Mouse (Mus musculus) embryonic facial prominence, embryonic 14.5 days (tissue): ENCODE results near the gene Adgra3. TPM values are rescaled to one million over a fixed set of nuclear protein-coding genes. Genes with fewer than 3 reads are reported as not detected.

Experiments
- ATAC-seq: fragments of 200-750 bp; cut with Nextera tagmentation; 2 replicates; pipeline ENCODE4 v1.8.0; 2017; ENCODE audit warnings: low read depth, moderate number of reproducible peaks, moderate TSS enrichment
- DNase-seq: peaks from one replicate; pipeline ENCODE4 v3.0.0-alpha.2; 2015; ENCODE audit warnings: low spot score
- H3K27ac ChIP-seq: fragments of 300-500 bp; sonication (generic); replicated peaks from 2 replicates; pipeline ENCODE4 v1.5.1; 2014; ENCODE audit warnings: low read depth, mild to moderate bottlenecking, low read length, moderate library complexity
- H3K27me3 ChIP-seq: fragments of 300-500 bp; sonication (generic); replicated peaks from 2 replicates; pipeline ENCODE4 v1.6.1; 2014; ENCODE audit warnings: low read length; ENCODE audit not compliant: control insufficient read depth, insufficient read depth
- H3K36me3 ChIP-seq: fragments of 300-500 bp; sonication (generic); 2 replicates; pipeline ENCODE4 v1.6.1; 2014; ENCODE audit warnings: low read length, mixed read lengths; ENCODE audit not compliant: control insufficient read depth, insufficient read depth
- H3K4me1 ChIP-seq: fragments of 300-500 bp; sonication (generic); 2 replicates; pipeline ENCODE4 v1.6.1; 2014; ENCODE audit warnings: antibody characterized with exemption, low read length; ENCODE audit not compliant: control insufficient read depth, insufficient read depth
- H3K4me2 ChIP-seq: fragments of 300-500 bp; sonication (generic); 2 replicates; pipeline ENCODE4 v1.6.1; 2014; ENCODE audit warnings: low read depth, mild to moderate bottlenecking, low read length, moderate library complexity, mixed read lengths
- H3K4me3 ChIP-seq: fragments of 300-500 bp; sonication (generic); 2 replicates; pipeline ENCODE4 v1.5.1; 2014; ENCODE audit warnings: low read depth, mild to moderate bottlenecking, low read length
- H3K9ac ChIP-seq: fragments of 300-500 bp; sonication (generic); 2 replicates; pipeline ENCODE4 v1.6.1; 2014; ENCODE audit warnings: low read depth, mild to moderate bottlenecking, low read length, moderate library complexity, mixed read lengths
- H3K9me3 ChIP-seq: fragments of 300-500 bp; sonication (generic); 2 replicates; pipeline ENCODE4 v1.6.1; 2016; ENCODE audit warnings: low read length; ENCODE audit not compliant: control insufficient read depth
- WGBS: fragments of 180-500 bp; shearing (Covaris S2); extraction: QIAGEN DNeasy Blood & Tissue Kit; methylation state at CpG from one replicate; pipeline ENCODE4 v1.1.7; 2014; 5-methylcytosine and 5-hydroxymethylcytosine counted together
- polyA plus RNA-seq: library from polyadenylated mRNA; unstranded; fragments of >200 nt; fragmentation: Nextera tagmentation; extraction: Ambion mirVana; gene quantifications from 2 replicates; pipeline ENCODE4 v1.2.1, GENCODE M21; 2014

Gene Adgra3
- polyA plus RNA-seq, 1 experiment from 2014 or later, result 38.3 TPM

GRCm38 (mm10) chr5:50050037-50050436 lies 8.8 kb downstream of the Adgra3 start:
- Histone ChIP-seq H3K9me3 (no peaks in the 10 kb centered on the region), H3K27me3 (no peaks in the 10 kb centered on the region), H3K9ac (no peak overlapping the region), H3K4me1 (peaks cover 35% of the 10 kb centered on the region), H3K4me3 (no peak overlapping the region), H3K27ac (peak overlapping the region; percentile 55; the same call in 1 of the 2 replicates), H3K4me2 (no peak overlapping the region), H3K36me3 (no peaks in the 10 kb centered on the region)
- DNase-seq (peak; percentile 50), ATAC-seq (peak; percentile 55; the same call in 1 of the 2 replicates)
- WGBS, result 46% methylated on average over 3 of the region's 3 CpGs

DNA sequence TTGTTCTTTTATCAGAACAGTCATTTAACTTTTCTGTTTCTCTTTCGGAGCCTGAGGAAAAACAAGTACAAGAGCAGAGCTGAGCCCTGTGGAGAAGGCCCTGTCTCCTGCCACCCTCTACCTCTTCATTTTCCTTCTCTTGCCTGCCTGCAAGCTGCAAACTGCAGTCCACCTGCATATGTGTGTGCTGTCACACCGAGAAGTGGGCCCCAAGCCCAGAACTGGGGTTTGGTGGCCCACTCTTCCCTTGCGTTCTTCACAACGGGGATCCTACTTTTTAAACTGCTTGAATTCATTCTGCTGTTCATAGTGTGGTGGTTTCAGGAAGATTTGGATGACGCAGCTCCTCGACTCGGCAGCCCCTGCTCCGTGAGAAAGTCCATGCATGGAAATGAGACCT lies 9.3 kb downstream of the Adgra3 start:
- 74% methylated on average over 8 of the region's 8 CpGs for WGBS
- H3K27ac ChIP-seq, result peak overlapping the region; percentile 55

GRCm38 (mm10) chr5:50048960-50049359 lies 9.8 kb downstream of the Adgra3 start:
- ATAC-seq (0 out of 2 replicates have a peak, but pooled peaks have one; percentile 26), DNase-seq (no peak)
- Histone ChIP-seq H3K4me3 (no peak overlapping the region), H3K27ac (no peak overlapping the region), H3K27me3 (no peaks in the 10 kb centered on the region), H3K4me2 (no peak overlapping the region), H3K9ac (no peak overlapping the region), H3K9me3 (no peaks in the 10 kb centered on the region), H3K36me3 (no peaks in the 10 kb centered on the region), H3K4me1 (peaks cover 27% of the 10 kb centered on the region)
- WGBS, result 64% methylated on average over 7 of the region's 7 CpGs

More for the DNA sequence above, 9.3 kb downstream of the Adgra3 start:
- Histone ChIP-seq H3K4me2 (no peak overlapping the region), H3K36me3 (no peaks in the 10 kb centered on the region), H3K4me3 (no peak overlapping the region), H3K9me3 (no peaks in the 10 kb centered on the region), H3K27me3 (no peaks in the 10 kb centered on the region), H3K4me1 (peaks cover 33% of the 10 kb centered on the region), H3K9ac (no peak overlapping the region)
- DNase-seq, result no peak
- ATAC-seq, result no peak

- H3K27ac ChIP-seq, result no peak overlapping the region
- peaks cover 24% of the 10 kb centered on the region for H3K4me1 ChIP-seq
- no peak overlapping the region for H3K4me3 ChIP-seq
- WGBS, result 49% methylated on average over 5 of the region's 5 CpGs
- ATAC-seq, result no peak
- H3K4me2 ChIP-seq, result no peak overlapping the region
- H3K27me3 ChIP-seq, result no peaks in the 10 kb centered on the region
- H3K9ac ChIP-seq, result no peak overlapping the region
- no peaks in the 10 kb centered on the region for H3K9me3 ChIP-seq
- no peak for DNase-seq
- no peaks in the 10 kb centered on the region for H3K36me3 ChIP-seq
Measured at GRCm38 (mm10) chr5:50048271-50048851, 10.4 kb downstream of the Adgra3 start.

- no peak overlapping the region for H3K4me3 ChIP-seq
- no peak overlapping the region for H3K9ac ChIP-seq
- H3K9me3 ChIP-seq, result no peaks in the 10 kb centered on the region
- H3K27me3 ChIP-seq, result no peaks in the 10 kb centered on the region
- ATAC-seq (no peak), DNase-seq (no peak)
- H3K27ac ChIP-seq, result no peak overlapping the region
- H3K36me3 ChIP-seq, result no peaks in the 10 kb centered on the region
- peaks cover 13% of the 10 kb centered on the region; the same call in 1 of the 2 replicates for H3K4me1 ChIP-seq
- WGBS, result 75% methylated on average over 6 of the region's 6 CpGs
- no peak overlapping the region for H3K4me2 ChIP-seq
Measured at GRCm38 (mm10) chr5:50045180-50045579, 13.6 kb downstream of the Adgra3 start.

GRCm38 (mm10) chr5:50043677-50044076 lies 15.1 kb downstream of the Adgra3 start:
- ATAC-seq (no peak), DNase-seq (no peak)
- no peak overlapping the region for H3K4me3 ChIP-seq
- H3K36me3 ChIP-seq, result no peaks in the 10 kb centered on the region
- H3K9ac ChIP-seq, result no peak overlapping the region
- H3K4me2 ChIP-seq, result no peak overlapping the region
- WGBS, result 80% methylated on average over 4 of the region's 4 CpGs
- no peaks in the 10 kb centered on the region for H3K9me3 ChIP-seq
- no peak overlapping the region for H3K27ac ChIP-seq
- no peaks in the 10 kb centered on the region for H3K27me3 ChIP-seq
- H3K4me1 ChIP-seq, result peaks cover 16% of the 10 kb centered on the region; the same call in 1 of the 2 replicates

DNA sequence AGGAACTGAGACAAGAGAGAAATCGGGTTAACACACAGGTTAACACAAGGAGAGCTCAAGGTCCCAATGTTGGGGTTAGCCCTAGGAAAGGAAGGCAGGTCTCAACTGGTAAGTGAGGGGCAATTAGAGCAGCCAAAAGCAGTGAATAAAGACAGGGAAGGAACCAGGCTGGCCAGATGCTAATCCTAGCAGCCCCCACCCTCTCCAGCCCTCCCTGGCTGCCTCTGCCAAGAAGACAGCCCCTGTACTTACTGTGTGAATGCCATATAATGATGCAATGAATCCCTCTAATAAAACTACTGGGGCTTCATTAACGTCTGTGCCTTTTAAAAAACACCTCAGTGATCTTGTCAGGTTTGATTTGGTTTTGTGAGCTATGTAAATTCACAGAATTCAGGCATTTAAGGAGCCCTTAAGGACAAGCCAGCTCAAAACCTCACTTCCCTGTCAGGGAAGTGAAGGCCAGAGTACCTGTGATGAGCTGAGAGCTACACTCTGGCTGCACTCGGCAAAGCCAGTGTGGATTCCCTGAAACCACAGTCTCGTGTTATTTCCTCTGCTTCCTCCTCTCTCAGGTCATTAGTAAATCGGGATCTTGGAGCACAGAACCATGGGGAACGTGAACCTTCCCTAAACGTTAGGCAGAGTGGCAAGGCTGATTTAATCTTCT lies 16.4 kb downstream of the Adgra3 start:
- Histone ChIP-seq H3K9me3 (no peaks in the 10 kb centered on the region), H3K4me1 (peaks cover 17% of the 10 kb centered on the region), H3K36me3 (no peaks in the 10 kb centered on the region), H3K4me3 (no peak overlapping the region), H3K9ac (no peak overlapping the region; the same call in 1 of the 2 replicates), H3K27ac (peak overlapping the region; percentile 33), H3K27me3 (no peaks in the 10 kb centered on the region), H3K4me2 (no peak overlapping the region)
- DNase-seq (no peak), ATAC-seq (peak; percentile 77; the same call in 1 of the 2 replicates)
- 34% methylated on average over 7 of the region's 7 CpGs for WGBS

GRCm38 (mm10) chr5:50039521-50039920 lies 19.3 kb downstream of the Adgra3 start:
- H3K27me3 ChIP-seq, result no peaks in the 10 kb centered on the region
- 49% methylated on average over 6 of the region's 6 CpGs for WGBS

More at GRCm38 (mm10) chr5:50039521-50039920, 19.3 kb downstream of the Adgra3 start:
- no peak overlapping the region for H3K9ac ChIP-seq
- H3K9me3 ChIP-seq, result no peaks in the 10 kb centered on the region
- no peak overlapping the region for H3K27ac ChIP-seq
- H3K4me2 ChIP-seq, result no peak overlapping the region
- H3K36me3 ChIP-seq, result no peaks in the 10 kb centered on the region
- peak; percentile 73 for DNase-seq
- H3K4me3 ChIP-seq, result no peak overlapping the region
- ATAC-seq, result peak; percentile 59
- H3K4me1 ChIP-seq, result peaks cover 35% of the 10 kb centered on the region
